Mouse (Mus musculus): Measurements from ENCODE around the gene Mov10. TPM values are rescaled to one million over a fixed set of nuclear protein-coding genes. Genes with fewer than 3 reads are reported as not detected.

Gene Mov10
- total and polyA plus RNA-seq, 3 experiments: 8.1 to 65.0 (median 33.2) TPM

- Histone ChIP-seq H3K36me3 (replicated peaks) (peaks cover 56% of the 10 kb centered on the region), H3K27me3 (ENCODE audit: insufficient read depth, low read length) (peaks cover 37% of the 10 kb centered on the region), H3K4me3 (ENCODE audit: low read depth, low read length) (no peak overlapping the region), H3K4me1 (ENCODE audit: insufficient read depth, low read depth, low read length) (peaks cover 54% of the 10 kb centered on the region), H3K9me3 (replicated peaks) (no peaks in the 10 kb centered on the region)
- ATAC-seq (ENCODE audit: extremely low read depth, insufficient number of reproducible peaks, low FRiP score, poor library complexity, severe bottlenecking): no peak
- no peak for DNase-seq (ENCODE audit: low spot score)
- TF ChIP-seq GATA1 (IDR thresholded peaks at IDR 0.05; ENCODE audit: borderline replicate concordance, low read length) (no peak), CTCF (IDR thresholded peaks at IDR 0.05; ENCODE audit: low read depth, low read length) (no peak), TAL1 (conservative IDR thresholded peaks at IDR 0.05; ENCODE audit: low read depth, low read length) (no peak), POLR2AphosphoS5 (IDR thresholded peaks at IDR 0.05; ENCODE audit: insufficient replicate concordance, low read depth, low read length) (no peak), GATA2 (IDR thresholded peaks at IDR 0.05; ENCODE audit: borderline replicate concordance, low read depth, low read length) (no peak)
Observed at GRCm38 (mm10) chr3:104791671-104792070, 26.7 kb downstream of the Mov10 start.

DNA sequence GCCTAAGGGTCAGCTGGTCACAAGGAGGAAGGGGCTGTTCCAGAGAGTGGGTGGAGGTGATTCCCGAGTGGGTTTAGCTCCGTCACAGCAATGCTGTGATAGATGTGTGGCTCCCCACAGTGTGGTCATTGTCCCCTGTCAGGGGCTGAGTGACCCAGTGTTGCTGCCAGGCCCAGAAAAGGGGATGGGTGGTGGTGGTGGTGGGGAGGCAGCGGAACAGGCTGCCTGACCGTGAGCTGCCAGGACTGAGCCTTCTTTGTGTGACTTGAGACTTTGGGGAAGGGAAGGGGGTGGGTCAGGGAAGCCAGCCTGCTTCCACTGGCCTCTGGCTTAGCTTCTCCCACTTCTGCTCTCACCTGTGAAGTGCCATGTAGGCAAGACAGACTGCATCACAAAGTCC lies 27.3 kb downstream of the Mov10 start:
- DNase-seq (ENCODE audit: low spot score) (no peak), ATAC-seq (ENCODE audit: extremely low read depth, insufficient number of reproducible peaks, low FRiP score, poor library complexity, severe bottlenecking) (no peak)
- Histone ChIP-seq H3K27me3 (ENCODE audit: insufficient read depth, low read length) (peaks cover 40% of the 10 kb centered on the region), H3K4me3 (ENCODE audit: low read depth, low read length) (no peak overlapping the region), H3K4me1 (ENCODE audit: insufficient read depth, low read depth, low read length) (peaks cover 54% of the 10 kb centered on the region), H3K36me3 (replicated peaks) (peaks cover 49% of the 10 kb centered on the region), H3K9me3 (replicated peaks) (no peaks in the 10 kb centered on the region)
- TF ChIP-seq TAL1 (conservative IDR thresholded peaks at IDR 0.05; ENCODE audit: low read depth, low read length) (no peak), CTCF (IDR thresholded peaks at IDR 0.05; ENCODE audit: low read depth, low read length) (no peak), GATA1 (IDR thresholded peaks at IDR 0.05; ENCODE audit: borderline replicate concordance, low read length) (no peak), POLR2AphosphoS5 (IDR thresholded peaks at IDR 0.05; ENCODE audit: insufficient replicate concordance, low read depth, low read length) (no peak), GATA2 (IDR thresholded peaks at IDR 0.05; ENCODE audit: borderline replicate concordance, low read depth, low read length) (no peak)

DNA sequence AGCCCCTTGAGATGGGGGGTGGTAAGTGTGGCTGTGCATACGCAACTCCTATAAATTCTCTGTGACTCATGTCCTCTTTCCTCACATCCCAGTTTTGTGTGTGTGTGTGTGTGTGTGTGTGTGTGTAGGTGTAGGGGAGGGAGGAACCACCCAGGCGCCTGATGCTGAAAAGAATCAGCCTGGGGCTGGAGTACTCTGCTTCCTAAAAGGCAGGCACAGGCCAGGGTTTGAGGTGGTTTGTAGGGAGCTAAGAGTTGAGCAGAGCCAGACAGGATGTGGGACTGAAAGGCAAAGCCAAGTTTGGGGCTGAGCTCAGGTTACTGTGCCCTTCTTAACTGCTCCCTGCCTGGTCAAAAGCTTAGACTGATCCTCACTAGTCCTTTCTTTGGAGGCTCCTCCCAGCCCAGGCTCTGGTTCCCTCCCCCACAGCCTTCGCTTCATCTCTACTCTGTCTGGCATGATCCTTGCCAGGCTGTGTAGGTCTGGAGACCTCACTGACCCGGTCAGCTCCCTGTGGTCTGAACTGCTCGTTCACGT lies 27.9 kb downstream of the Mov10 start:
- Histone ChIP-seq H3K27me3 (ENCODE audit: insufficient read depth, low read length) (peaks cover 46% of the 10 kb centered on the region), H3K36me3 (replicated peaks) (peaks cover 44% of the 10 kb centered on the region), H3K4me1 (ENCODE audit: insufficient read depth, low read depth, low read length) (peaks cover 52% of the 10 kb centered on the region), H3K4me3 (ENCODE audit: low read depth, low read length) (no peak overlapping the region), H3K9me3 (replicated peaks) (no peaks in the 10 kb centered on the region)
- TF ChIP-seq CTCF (IDR thresholded peaks at IDR 0.05; ENCODE audit: low read depth, low read length) (no peak), GATA2 (IDR thresholded peaks at IDR 0.05; ENCODE audit: borderline replicate concordance, low read depth, low read length) (no peak), POLR2AphosphoS5 (IDR thresholded peaks at IDR 0.05; ENCODE audit: insufficient replicate concordance, low read depth, low read length) (no peak), TAL1 (conservative IDR thresholded peaks at IDR 0.05; ENCODE audit: low read depth, low read length) (no peak), GATA1 (IDR thresholded peaks at IDR 0.05; ENCODE audit: borderline replicate concordance, low read length) (no peak)
- DNase-seq (ENCODE audit: low spot score): no peak
- ATAC-seq (ENCODE audit: extremely low read depth, insufficient number of reproducible peaks, low FRiP score, poor library complexity, severe bottlenecking): no peak

DNA sequence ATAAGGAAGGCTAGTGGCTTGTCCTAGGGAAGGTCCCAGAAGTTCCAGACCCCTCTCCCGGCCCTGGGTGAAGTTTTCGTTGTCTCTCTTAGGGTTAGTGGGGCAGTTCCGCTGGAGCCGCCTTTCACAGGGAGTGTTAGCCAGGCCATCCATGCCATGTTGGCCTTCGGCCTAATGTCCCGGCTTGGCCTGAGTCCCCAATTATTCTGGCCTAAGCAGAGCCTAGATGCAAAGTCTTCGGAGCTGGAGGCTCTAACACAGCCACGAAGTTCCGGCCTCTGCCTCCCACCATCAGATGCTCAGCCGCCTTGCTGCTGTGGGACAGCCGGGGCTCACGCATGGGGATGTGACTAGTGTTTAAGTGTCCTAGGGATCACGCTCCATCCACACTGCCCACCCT lies 28.5 kb downstream of the Mov10 start:
- ATAC-seq (ENCODE audit: extremely low read depth, insufficient number of reproducible peaks, low FRiP score, poor library complexity, severe bottlenecking) (no peak), DNase-seq (ENCODE audit: low spot score) (no peak)
- peaks cover 52% of the 10 kb centered on the region for H3K27me3 ChIP-seq (ENCODE audit: insufficient read depth, low read length)
- H3K36me3 ChIP-seq (replicated peaks): peaks cover 37% of the 10 kb centered on the region
- H3K4me3 ChIP-seq (ENCODE audit: low read depth, low read length): no peak overlapping the region
- no peak for TF ChIP-seq TAL1 (conservative IDR thresholded peaks at IDR 0.05; ENCODE audit: low read depth, low read length)
- TF ChIP-seq POLR2AphosphoS5 (IDR thresholded peaks at IDR 0.05; ENCODE audit: insufficient replicate concordance, low read depth, low read length): no peak
- no peak for TF ChIP-seq CTCF (IDR thresholded peaks at IDR 0.05; ENCODE audit: low read depth, low read length)
- TF ChIP-seq GATA1 (IDR thresholded peaks at IDR 0.05; ENCODE audit: borderline replicate concordance, low read length): no peak
- TF ChIP-seq GATA2 (IDR thresholded peaks at IDR 0.05; ENCODE audit: borderline replicate concordance, low read depth, low read length): no peak
- H3K4me1 ChIP-seq (ENCODE audit: insufficient read depth, low read depth, low read length): peaks cover 52% of the 10 kb centered on the region
- no peaks in the 10 kb centered on the region for H3K9me3 ChIP-seq (replicated peaks)

- DNase-seq (ENCODE audit: low spot score) (no peak), ATAC-seq (ENCODE audit: extremely low read depth, insufficient number of reproducible peaks, low FRiP score, poor library complexity, severe bottlenecking) (no peak)
- Histone ChIP-seq H3K9me3 (replicated peaks) (no peaks in the 10 kb centered on the region), H3K36me3 (replicated peaks) (peaks cover 32% of the 10 kb centered on the region), H3K4me1 (ENCODE audit: insufficient read depth, low read depth, low read length) (peaks cover 46% of the 10 kb centered on the region), H3K27me3 (ENCODE audit: insufficient read depth, low read length) (peaks cover 58% of the 10 kb centered on the region), H3K4me3 (ENCODE audit: low read depth, low read length) (peak overlapping the region; percentile 70; the same call in 1 of the 2 replicates)
- TF ChIP-seq POLR2AphosphoS5 (IDR thresholded peaks at IDR 0.05; ENCODE audit: insufficient replicate concordance, low read depth, low read length) (no peak), GATA1 (IDR thresholded peaks at IDR 0.05; ENCODE audit: borderline replicate concordance, low read length) (no peak), CTCF (IDR thresholded peaks at IDR 0.05; ENCODE audit: low read depth, low read length) (no peak), GATA2 (IDR thresholded peaks at IDR 0.05; ENCODE audit: borderline replicate concordance, low read depth, low read length) (no peak), TAL1 (conservative IDR thresholded peaks at IDR 0.05; ENCODE audit: low read depth, low read length) (no peak)
Observed at GRCm38 (mm10) chr3:104789312-104789605, 29.1 kb downstream of the Mov10 start.

GRCm38 (mm10) chr3:104788561-104789311 lies 29.6 kb downstream of the Mov10 start:
- Histone ChIP-seq H3K27me3 (ENCODE audit: insufficient read depth, low read length) (peaks cover 63% of the 10 kb centered on the region), H3K4me1 (ENCODE audit: insufficient read depth, low read depth, low read length) (peaks cover 41% of the 10 kb centered on the region), H3K9me3 (replicated peaks) (no peaks in the 10 kb centered on the region), H3K4me3 (ENCODE audit: low read depth, low read length) (peak overlapping the region; percentile 70), H3K36me3 (replicated peaks) (peaks cover 26% of the 10 kb centered on the region)
- no peak for TF ChIP-seq POLR2AphosphoS5 (IDR thresholded peaks at IDR 0.05; ENCODE audit: insufficient replicate concordance, low read depth, low read length)
- no peak for TF ChIP-seq TAL1 (conservative IDR thresholded peaks at IDR 0.05; ENCODE audit: low read depth, low read length)
- peak; percentile 29; the same call in 1 of the 2 replicates for TF ChIP-seq CTCF (IDR thresholded peaks at IDR 0.05; ENCODE audit: low read depth, low read length)
- ATAC-seq (ENCODE audit: extremely low read depth, insufficient number of reproducible peaks, low FRiP score, poor library complexity, severe bottlenecking) (no peak), DNase-seq (ENCODE audit: low spot score) (peak; percentile 80)
